Mouse (Mus musculus): ENCODE measurements at regions not wholly inside any gene's neighbourhood (a gene's known extent, or its start where the extent isn't known, plus 50 kb on each side); places are given as distances from the start of the nearest gene placed in this dataset.

DNA sequence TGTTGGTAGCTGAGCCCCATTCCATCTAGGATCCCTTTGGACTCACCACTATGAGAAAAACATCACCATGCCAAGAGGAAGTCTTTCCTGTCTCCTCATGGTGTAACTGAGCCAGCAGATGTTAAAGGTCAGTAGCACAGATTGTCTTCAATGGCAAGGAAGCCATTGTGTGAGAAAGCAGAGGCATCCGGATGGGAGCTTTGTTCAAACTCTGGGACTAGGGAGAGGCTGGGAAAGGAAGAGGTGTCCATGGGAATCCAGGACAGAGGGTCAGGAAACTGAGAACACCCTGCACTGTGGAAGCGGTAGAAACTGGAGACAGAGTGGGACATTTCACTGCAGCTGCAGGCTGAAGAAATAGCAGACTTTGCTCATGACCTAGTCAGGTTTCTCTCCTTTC is 173.1 kb upstream of the Tnp1 start:
- Histone ChIP-seq H3K27me3 (no peaks in the 10 kb centered on the region), H3K4me3 (no peak overlapping the region), H3K9me3 (replicated peaks) (no peaks in the 10 kb centered on the region), H3K4me1 (replicated peaks) (no peaks in the 10 kb centered on the region; the same call in 1 of the 2 replicates), H3K4me2 (no peak overlapping the region), H3K36me3 (no peaks in the 10 kb centered on the region), H3K27ac (peak overlapping the region; percentile 54), H3K9ac (no peak overlapping the region)
- peak; percentile 70 for ATAC-seq (replicated peaks; ENCODE audit: insufficient number of reproducible peaks, insufficient read depth, low FRiP score, low read depth)
- WGBS, result 55% methylated on average over 2 of the region's 2 CpGs

DNA sequence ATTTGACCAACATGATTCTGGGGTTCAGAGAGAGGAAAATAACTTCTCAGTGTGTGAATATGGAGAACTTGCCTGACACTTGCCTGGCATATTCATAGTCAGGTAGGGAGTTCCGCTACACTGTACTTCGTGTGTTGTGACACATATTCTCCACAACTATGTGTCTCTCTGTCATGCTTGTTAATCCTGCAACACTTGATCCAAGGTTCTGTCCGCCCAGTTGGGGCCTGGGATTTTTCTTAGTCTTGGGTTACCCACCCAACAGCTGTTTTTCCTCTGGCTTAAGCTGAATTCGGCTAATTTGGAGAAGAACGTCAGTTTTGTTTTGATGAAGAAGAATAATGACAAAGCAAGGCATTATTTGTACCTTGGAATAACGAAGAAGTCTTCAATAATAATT is 168.8 kb upstream of the Tnp1 start:
- H3K9me3 ChIP-seq (replicated peaks), result no peaks in the 10 kb centered on the region
- H3K27ac ChIP-seq, result no peak overlapping the region
- no peak overlapping the region for H3K4me3 ChIP-seq
- ATAC-seq (replicated peaks; ENCODE audit: insufficient number of reproducible peaks, insufficient read depth, low FRiP score, low read depth), result no peak
- no peak overlapping the region for H3K9ac ChIP-seq
- no peaks in the 10 kb centered on the region for H3K27me3 ChIP-seq
- no peaks in the 10 kb centered on the region for H3K36me3 ChIP-seq
- no peak overlapping the region for H3K4me2 ChIP-seq
- WGBS, result 81% methylated on average over 6 of the region's 6 CpGs
- H3K4me1 ChIP-seq (replicated peaks), result no peaks in the 10 kb centered on the region

DNA sequence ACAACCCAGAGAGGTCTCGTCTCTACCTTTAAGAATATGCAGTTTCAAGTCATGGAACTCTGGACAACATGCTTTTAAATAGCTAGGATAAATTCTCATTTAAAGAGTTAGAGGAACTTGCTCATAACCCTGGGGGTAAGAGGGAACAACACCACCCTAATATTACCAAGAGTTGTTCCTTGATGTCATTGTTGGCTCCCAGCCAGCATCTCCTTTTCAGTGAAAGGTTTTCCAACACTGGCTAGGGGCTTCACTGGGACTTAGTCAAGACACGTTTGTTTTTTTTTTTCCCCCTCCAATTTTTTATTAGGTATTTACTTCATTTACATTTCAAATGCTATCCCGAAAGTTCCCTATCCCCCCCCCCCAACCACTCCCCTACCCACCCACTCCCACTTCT is 163.1 kb upstream of the Tnp1 start:
- Histone ChIP-seq H3K27me3 (no peaks in the 10 kb centered on the region), H3K4me1 (replicated peaks) (no peaks in the 10 kb centered on the region), H3K9me3 (replicated peaks) (no peaks in the 10 kb centered on the region), H3K36me3 (no peaks in the 10 kb centered on the region), H3K4me2 (no peak overlapping the region), H3K4me3 (no peak overlapping the region), H3K27ac (no peak overlapping the region), H3K9ac (no peak overlapping the region)
- 76% methylated on average over 3 of the region's 3 CpGs for WGBS
- ATAC-seq (replicated peaks; ENCODE audit: insufficient number of reproducible peaks, insufficient read depth, low FRiP score, low read depth), result no peak

DNA sequence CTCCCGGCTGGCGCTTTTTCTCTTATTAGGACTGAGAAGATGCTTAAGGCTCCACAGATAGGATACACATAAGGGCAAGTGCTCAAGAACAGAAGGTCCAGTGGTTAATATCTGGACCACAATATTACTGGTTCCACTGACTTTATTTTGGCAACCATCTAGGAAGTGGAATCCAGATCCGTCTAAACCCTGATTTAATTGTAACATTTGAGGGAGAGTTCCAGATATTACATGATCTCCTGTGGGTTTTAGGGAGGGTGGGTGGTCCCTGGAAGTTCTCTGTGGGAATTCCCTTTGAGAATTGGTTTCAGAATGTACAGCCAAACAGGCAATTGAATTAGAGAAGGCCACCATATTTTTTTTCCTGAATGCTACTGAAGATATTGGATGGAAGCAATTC is 161.4 kb upstream of the Tnp1 start:
- Histone ChIP-seq H3K27ac (no peak overlapping the region), H3K27me3 (no peaks in the 10 kb centered on the region), H3K9ac (no peak overlapping the region), H3K4me3 (no peak overlapping the region), H3K36me3 (no peaks in the 10 kb centered on the region), H3K4me2 (no peak overlapping the region), H3K9me3 (replicated peaks) (no peaks in the 10 kb centered on the region), H3K4me1 (replicated peaks) (no peaks in the 10 kb centered on the region)
- WGBS, result 90% methylated on average over 3 of the region's 3 CpGs
- ATAC-seq (replicated peaks; ENCODE audit: insufficient number of reproducible peaks, insufficient read depth, low FRiP score, low read depth), result no peak

DNA sequence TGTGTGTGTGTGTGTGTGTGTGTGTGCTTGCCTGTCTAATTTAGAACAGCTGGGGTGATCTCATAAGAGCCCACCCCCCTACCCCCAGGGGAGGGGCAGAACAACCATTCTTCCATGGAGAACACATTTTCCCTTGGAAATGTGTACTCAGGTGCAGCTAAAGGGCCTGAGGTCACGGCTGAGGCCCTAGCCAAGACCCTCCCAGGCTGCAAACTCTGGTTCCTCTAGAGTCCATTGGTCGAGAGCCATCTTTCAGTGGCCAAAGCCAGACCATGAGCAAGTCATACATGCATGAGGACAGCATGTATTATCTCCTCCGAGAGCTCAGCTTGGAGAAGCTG is 154.9 kb upstream of the Tnp1 start:
- 83% methylated on average over 3 of the region's 3 CpGs for WGBS
- no peak overlapping the region for H3K4me2 ChIP-seq
- peaks cover 5% of the 10 kb centered on the region; the same call in 1 of the 2 replicates for H3K4me1 ChIP-seq (replicated peaks)
- no peaks in the 10 kb centered on the region for H3K27me3 ChIP-seq
- H3K27ac ChIP-seq, result no peak overlapping the region
- no peak overlapping the region for H3K4me3 ChIP-seq
- H3K9ac ChIP-seq, result no peak overlapping the region
- H3K36me3 ChIP-seq, result no peaks in the 10 kb centered on the region
- ATAC-seq (replicated peaks; ENCODE audit: insufficient number of reproducible peaks, insufficient read depth, low FRiP score, low read depth), result no peak
- H3K9me3 ChIP-seq (replicated peaks), result no peaks in the 10 kb centered on the region; the same call in 1 of the 2 replicates

DNA sequence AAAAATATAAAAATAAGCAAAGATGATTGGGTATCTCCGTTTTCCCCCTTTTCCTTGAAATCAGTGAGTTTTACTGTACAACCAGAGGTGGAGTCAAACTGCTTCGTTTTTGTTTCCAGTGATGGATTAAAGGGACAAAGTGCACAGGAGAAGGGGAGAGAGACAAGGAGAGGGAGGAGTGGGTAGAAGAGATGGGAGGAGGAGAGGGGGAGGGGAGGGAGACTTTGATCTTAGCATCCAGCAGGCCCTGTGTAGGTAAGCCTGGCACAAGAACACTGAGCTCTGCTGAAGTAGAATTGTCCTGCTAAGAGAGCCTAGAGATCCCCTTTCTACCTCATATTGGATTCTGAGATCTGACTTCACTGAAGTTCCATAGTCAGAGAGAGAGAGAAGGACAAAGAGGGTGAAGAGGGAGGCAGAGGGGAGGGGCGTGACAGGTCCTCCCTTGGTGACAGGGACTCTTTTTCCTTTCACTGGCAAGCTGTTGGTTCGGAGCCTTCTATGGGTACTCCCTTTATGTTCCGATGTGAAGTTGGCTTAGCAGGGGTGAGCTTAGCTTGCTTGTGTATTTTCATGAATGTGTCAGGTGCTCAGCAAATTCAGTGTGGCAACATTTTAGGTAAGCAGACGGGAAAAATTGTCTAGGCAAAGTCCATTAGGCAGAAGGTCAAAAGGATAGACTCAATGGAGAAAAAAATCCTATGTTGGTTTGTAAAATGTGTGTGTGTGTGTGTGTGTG is 154.4 kb upstream of the Tnp1 start:
- H3K27me3 ChIP-seq, result no peaks in the 10 kb centered on the region
- H3K4me1 ChIP-seq (replicated peaks), result peaks cover 5% of the 10 kb centered on the region; the same call in 1 of the 2 replicates
- ATAC-seq (replicated peaks; ENCODE audit: insufficient number of reproducible peaks, insufficient read depth, low FRiP score, low read depth), result no peak
- no peak overlapping the region for H3K4me2 ChIP-seq
- H3K36me3 ChIP-seq, result no peaks in the 10 kb centered on the region
- H3K27ac ChIP-seq, result no peak overlapping the region
- 65% methylated on average over 6 of the region's 6 CpGs for WGBS
- H3K9ac ChIP-seq, result no peak overlapping the region
- H3K9me3 ChIP-seq (replicated peaks), result no peaks in the 10 kb centered on the region; the same call in 1 of the 2 replicates
- H3K4me3 ChIP-seq, result no peak overlapping the region

DNA sequence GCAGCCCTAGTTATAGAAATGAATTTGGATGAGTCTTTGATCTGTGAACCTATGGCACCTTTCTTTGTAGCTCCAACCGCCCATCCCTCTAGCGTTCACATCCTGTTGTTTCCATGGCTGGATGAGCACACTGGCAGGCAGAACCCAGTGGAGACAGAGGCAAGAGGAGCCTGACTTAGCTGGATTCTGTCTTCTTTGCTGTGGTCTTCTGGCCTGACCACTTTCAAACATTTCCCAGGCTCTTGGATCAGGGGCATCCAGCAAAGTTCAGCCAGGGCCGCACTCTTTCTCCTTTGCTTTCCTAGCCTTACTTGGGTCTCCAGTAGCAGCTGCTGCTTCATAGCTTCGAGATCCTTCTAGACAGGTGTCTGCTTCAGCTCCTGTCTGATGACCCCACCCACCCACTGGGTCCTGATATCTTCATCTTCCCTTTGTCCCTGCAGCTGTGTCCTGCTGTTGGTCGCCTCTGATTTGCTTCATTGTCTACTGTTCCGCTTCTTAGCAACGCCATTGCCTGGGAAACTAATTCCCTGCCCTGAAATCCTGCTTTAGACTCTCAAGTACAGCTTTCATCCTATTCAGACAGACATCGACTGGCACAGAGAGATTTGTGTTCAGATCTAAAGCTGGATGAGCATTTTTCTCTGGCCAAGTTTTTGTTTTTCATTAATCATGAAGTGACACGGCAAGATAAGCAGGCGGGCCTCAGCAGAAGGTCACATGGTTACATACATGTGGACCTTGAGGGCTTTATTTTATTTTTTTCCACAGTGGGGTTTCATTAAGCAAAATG is 153.6 kb upstream of the Tnp1 start:
- 68% methylated on average over 10 of the region's 10 CpGs for WGBS
- Histone ChIP-seq H3K9ac (no peak overlapping the region), H3K4me2 (no peak overlapping the region), H3K36me3 (no peaks in the 10 kb centered on the region), H3K27ac (no peak overlapping the region), H3K9me3 (replicated peaks) (no peaks in the 10 kb centered on the region; the same call in 1 of the 2 replicates), H3K4me1 (replicated peaks) (peaks cover 5% of the 10 kb centered on the region; the same call in 1 of the 2 replicates), H3K27me3 (no peaks in the 10 kb centered on the region), H3K4me3 (no peak overlapping the region)
- no peak for ATAC-seq (replicated peaks; ENCODE audit: insufficient number of reproducible peaks, insufficient read depth, low FRiP score, low read depth)

DNA sequence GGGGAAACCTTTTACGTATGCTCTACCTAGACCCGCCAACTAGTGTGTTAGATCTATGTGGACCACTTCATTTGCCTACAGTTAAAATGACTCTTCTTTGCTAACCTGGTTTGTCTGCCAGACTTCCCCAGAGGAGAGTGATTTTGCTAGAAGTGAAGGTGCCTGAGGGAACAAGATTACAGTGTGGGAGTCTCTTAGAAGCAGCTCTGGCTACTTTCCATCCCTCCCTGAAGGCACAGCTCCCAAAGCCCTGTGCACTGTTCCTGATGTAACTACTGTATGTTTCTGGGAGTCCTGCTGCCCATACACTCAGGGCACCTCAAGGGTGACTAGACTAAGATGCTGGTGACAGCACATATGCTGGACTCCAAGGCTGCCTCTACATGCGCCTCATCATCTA is 144.5 kb upstream of the Tnp1 start:
- 92% methylated on average over 3 of the region's 3 CpGs for WGBS
- no peaks in the 10 kb centered on the region for H3K9me3 ChIP-seq (replicated peaks)
- no peak overlapping the region for H3K4me3 ChIP-seq
- H3K4me1 ChIP-seq (replicated peaks), result no peaks in the 10 kb centered on the region
- no peaks in the 10 kb centered on the region for H3K36me3 ChIP-seq
- no peak overlapping the region for H3K9ac ChIP-seq
- H3K27me3 ChIP-seq, result no peaks in the 10 kb centered on the region
- H3K4me2 ChIP-seq, result no peak overlapping the region
- ATAC-seq (replicated peaks; ENCODE audit: insufficient number of reproducible peaks, insufficient read depth, low FRiP score, low read depth), result no peak
- H3K27ac ChIP-seq, result no peak overlapping the region

DNA sequence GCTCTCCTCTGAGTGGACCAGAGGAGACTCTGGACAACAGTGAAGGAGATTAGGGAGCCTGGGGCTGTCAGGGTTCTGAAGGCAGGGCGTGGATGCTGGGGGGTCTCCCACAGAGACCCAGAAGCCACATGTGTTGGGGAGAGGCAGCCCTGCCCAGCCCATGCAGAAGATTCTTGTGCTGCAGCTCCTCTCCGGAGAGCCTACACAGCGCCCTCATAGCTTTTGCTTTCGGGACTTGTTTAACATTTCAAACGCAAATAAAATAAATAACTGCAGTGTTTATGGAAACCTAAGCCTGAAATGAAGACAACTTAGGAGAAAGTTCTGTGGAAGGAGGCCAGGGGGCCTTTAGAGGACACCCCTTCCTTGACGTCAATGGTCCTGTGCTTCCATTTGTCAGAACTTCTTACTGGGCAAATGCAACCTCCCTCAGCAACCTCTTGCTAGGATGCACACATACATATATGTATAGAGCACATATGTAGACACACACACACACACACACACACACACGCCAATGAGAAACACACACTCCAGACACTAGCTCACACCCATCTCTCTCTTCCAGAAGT is 143.8 kb upstream of the Tnp1 start:
- H3K9me3 ChIP-seq (replicated peaks), result no peaks in the 10 kb centered on the region
- no peaks in the 10 kb centered on the region for H3K27me3 ChIP-seq
- 80% methylated on average over 7 of the region's 7 CpGs for WGBS
- no peak overlapping the region for H3K4me3 ChIP-seq
- no peak for ATAC-seq (replicated peaks; ENCODE audit: insufficient number of reproducible peaks, insufficient read depth, low FRiP score, low read depth)
- H3K4me2 ChIP-seq, result no peak overlapping the region
- no peaks in the 10 kb centered on the region for H3K4me1 ChIP-seq (replicated peaks)
- H3K36me3 ChIP-seq, result no peaks in the 10 kb centered on the region
- H3K27ac ChIP-seq, result no peak overlapping the region
- H3K9ac ChIP-seq, result no peak overlapping the region

DNA sequence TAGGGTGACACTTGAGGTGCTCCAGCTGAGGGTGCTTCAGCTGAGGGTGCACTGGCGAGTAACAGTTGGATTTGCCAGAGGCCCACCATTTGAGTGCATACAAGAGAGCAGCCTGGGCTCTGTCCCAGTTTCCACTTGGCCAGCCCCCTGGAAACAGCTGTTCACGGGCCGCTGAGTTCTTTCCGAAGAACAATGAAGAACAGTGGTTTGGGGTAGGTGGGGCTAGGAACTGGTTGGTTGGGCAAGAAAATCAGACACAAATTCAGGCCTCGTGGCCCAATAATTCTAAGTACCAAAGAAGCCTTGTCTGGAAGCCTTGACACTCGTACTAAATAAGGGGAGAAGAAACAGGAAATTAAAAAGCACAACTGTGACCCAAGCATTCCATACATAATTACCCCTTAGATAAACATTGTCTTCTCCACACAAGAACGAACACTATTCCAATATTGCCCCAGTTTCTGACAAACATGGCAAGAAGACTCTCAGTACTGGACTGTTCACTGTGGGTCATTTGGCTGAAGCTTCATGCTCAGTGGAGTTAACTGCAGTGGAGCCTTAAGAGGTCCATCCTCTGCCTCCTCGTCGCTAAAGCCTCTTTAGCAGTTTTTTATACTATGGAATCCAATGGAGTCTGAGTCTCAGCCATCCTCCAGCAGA is 137.9 kb upstream of the Tnp1 start:
- H3K9me3 ChIP-seq (replicated peaks), result no peaks in the 10 kb centered on the region
- no peak for ATAC-seq (replicated peaks; ENCODE audit: insufficient number of reproducible peaks, insufficient read depth, low FRiP score, low read depth)
- H3K4me1 ChIP-seq (replicated peaks), result no peaks in the 10 kb centered on the region
- no peaks in the 10 kb centered on the region for H3K27me3 ChIP-seq
- H3K4me3 ChIP-seq, result no peak overlapping the region
- no peak overlapping the region for H3K4me2 ChIP-seq
- H3K9ac ChIP-seq, result no peak overlapping the region
- H3K36me3 ChIP-seq, result no peaks in the 10 kb centered on the region
- 61% methylated on average over 9 of the region's 9 CpGs for WGBS
- H3K27ac ChIP-seq, result no peak overlapping the region

DNA sequence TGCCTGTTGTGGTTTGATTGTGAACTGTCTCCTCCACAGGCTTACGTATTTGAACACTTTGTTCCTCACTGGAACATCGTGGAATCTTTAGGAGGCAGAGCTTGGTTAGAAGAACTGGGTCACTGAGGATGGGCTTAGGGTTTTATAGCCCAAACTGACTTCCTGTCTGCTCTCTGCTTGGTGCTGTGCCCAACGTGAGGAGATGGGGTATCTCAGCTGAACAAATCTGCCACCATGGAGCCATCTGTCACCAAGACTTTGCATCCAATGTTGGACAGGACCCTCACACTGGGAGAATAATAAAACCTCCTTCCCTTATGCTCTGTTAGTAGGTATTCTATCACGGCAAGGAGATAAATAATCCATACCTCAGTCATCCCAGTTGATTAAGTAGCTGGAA is 134.2 kb upstream of the Tnp1 start:
- no peak overlapping the region for H3K9ac ChIP-seq
- no peaks in the 10 kb centered on the region for H3K27me3 ChIP-seq
- ATAC-seq (replicated peaks; ENCODE audit: insufficient number of reproducible peaks, insufficient read depth, low FRiP score, low read depth), result no peak
- H3K36me3 ChIP-seq, result no peaks in the 10 kb centered on the region
- 82% methylated on average over 4 of the region's 4 CpGs for WGBS
- no peak overlapping the region for H3K4me3 ChIP-seq
- no peaks in the 10 kb centered on the region for H3K4me1 ChIP-seq (replicated peaks)
- H3K9me3 ChIP-seq (replicated peaks), result no peaks in the 10 kb centered on the region
- H3K4me2 ChIP-seq, result no peak overlapping the region
- H3K27ac ChIP-seq, result no peak overlapping the region

Data from heart, embryonic 15.5 days (tissue).